Mouse (Mus musculus) midbrain, embryonic 16.5 days (tissue): ENCODE data around the gene Wnt7b. TPM values are rescaled to one million over a fixed set of nuclear protein-coding genes. Genes with fewer than 3 reads are reported as not detected.

Experiments
- ATAC-seq: fragments of 200-750 bp; cut with Nextera tagmentation; 2 replicates; pipeline ENCODE4 v1.8.0; 2017; ENCODE audit warnings: moderate TSS enrichment
- H3K27ac ChIP-seq: fragments of 300-500 bp; sonication (generic); 2 replicates; pipeline ENCODE4 v1.5.1; 2014; ENCODE audit warnings: mild to moderate bottlenecking, low read length, mixed read lengths
- H3K27me3 ChIP-seq: fragments of 300-500 bp; sonication (generic); 2 replicates; pipeline ENCODE4 v1.6.1; 2014; ENCODE audit warnings: low read depth, low read length, mixed read lengths; ENCODE audit not compliant: control insufficient read depth, insufficient read depth
- H3K36me3 ChIP-seq: fragments of 300-500 bp; sonication (generic); 2 replicates; pipeline ENCODE4 v1.6.1; 2014; ENCODE audit warnings: mild to moderate bottlenecking, low read length, moderate library complexity, mixed read lengths; ENCODE audit not compliant: control insufficient read depth, insufficient read depth
- H3K4me1 ChIP-seq: fragments of 300-500 bp; sonication (generic); 2 replicates; pipeline ENCODE4 v1.6.1; 2014; ENCODE audit warnings: mild to moderate bottlenecking, low read length, mixed read lengths; ENCODE audit not compliant: control insufficient read depth, insufficient read depth
- H3K4me2 ChIP-seq: fragments of 300-500 bp; sonication (generic); 2 replicates; pipeline ENCODE4 v1.6.1; 2014; ENCODE audit warnings: mild to moderate bottlenecking, low read length, mixed read lengths
- H3K4me3 ChIP-seq: fragments of 300-500 bp; sonication (generic); 2 replicates; pipeline ENCODE4 v1.5.1; 2014; ENCODE audit warnings: low read depth, mild to moderate bottlenecking, low read length, moderate library complexity, mixed read lengths
- H3K9ac ChIP-seq: fragments of 300-500 bp; sonication (generic); 2 replicates; pipeline ENCODE4 v1.6.1; 2014; ENCODE audit warnings: low read depth, low read length, mixed read lengths
- H3K9me3 ChIP-seq: fragments of 300-500 bp; sonication (generic); replicated peaks from 2 replicates; pipeline ENCODE4 v1.6.1; 2014; ENCODE audit warnings: mild to moderate bottlenecking, low read length, mixed read lengths; ENCODE audit not compliant: control insufficient read depth, poor library complexity, severe bottlenecking
- WGBS: fragments of 180-500 bp; shearing (Covaris S2); extraction: QIAGEN DNeasy Blood & Tissue Kit; methylation state at CpG from one replicate; pipeline ENCODE4 v1.1.7; 2014; 5-methylcytosine and 5-hydroxymethylcytosine counted together
- polyA plus RNA-seq: library from polyadenylated mRNA; unstranded; fragments of >200 nt; fragmentation: Nextera tagmentation; extraction: Ambion mirVana; gene quantifications from 2 replicates; pipeline ENCODE4 v1.2.1, GENCODE M21; 2015

Gene Wnt7b
- polyA plus RNA-seq, 1 experiment from 2014 or later: 25.3 TPM

DNA sequence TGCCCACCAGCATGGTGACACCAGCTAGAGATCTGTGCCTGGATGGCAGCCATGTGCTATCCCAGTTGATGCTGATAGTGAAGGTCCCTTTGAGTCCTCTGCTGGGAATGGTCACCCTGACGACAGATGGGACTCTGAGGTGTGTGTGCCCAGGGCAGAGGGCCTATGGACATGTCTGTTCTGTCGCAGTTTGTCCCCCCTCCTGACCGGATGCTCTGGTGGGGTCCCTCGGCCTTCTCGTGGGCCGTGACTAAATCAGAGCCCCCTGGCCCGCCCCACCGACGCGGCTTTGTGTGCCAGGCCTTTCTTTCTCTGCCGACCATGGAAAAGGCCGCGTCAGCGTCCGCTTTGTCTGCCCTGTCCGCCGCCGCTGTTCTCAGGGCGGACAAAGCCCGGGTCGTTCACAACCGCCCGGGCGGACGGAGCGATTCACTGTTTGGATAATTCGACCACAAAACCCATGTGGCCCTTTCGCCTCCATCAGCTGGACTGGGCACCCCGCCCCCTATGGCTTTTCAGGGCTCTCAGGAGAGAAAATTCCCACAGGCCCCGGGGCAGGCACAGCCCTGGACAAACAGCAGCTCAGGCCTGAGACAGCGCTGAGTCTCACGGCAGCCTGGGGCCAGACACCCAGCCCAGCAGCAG, 74.8 kb downstream of the Wnt7b start:
- H3K4me2 ChIP-seq: no peak overlapping the region
- H3K27ac ChIP-seq: no peak overlapping the region
- no peaks in the 10 kb centered on the region for H3K9me3 ChIP-seq
- no peaks in the 10 kb centered on the region; the same call in 1 of the 2 replicates for H3K4me1 ChIP-seq
- no peak overlapping the region for H3K9ac ChIP-seq
- no peaks in the 10 kb centered on the region for H3K36me3 ChIP-seq
- peak; percentile 33; the same call in 1 of the 2 replicates for ATAC-seq
- no peaks in the 10 kb centered on the region for H3K27me3 ChIP-seq
- H3K4me3 ChIP-seq: no peak overlapping the region
- 16% methylated on average over 32 of the region's 32 CpGs for WGBS

DNA sequence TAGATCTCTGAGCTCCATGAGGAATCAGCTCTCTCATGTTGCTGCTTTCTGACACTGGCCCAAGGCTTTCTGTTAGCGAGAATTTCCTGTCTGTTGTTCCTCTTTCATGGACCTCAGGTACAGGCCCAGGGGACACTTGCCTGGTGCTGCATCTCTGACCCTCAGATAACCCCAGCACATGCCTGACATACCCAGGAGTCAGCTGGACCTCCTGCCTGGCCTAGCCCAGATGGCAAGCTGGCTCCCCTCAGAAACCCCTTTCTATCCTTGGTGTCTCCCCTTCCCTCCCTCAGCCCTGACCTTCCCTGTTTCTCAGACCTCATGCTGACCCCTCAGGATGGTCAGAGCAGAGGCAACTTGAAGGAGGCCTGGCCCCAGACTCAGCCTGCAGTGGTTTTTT, 75.6 kb downstream of the Wnt7b start:
- no peak overlapping the region for H3K9ac ChIP-seq
- no peak for ATAC-seq
- WGBS: 73% methylated on average over 1 of the region's 1 CpGs

DNA sequence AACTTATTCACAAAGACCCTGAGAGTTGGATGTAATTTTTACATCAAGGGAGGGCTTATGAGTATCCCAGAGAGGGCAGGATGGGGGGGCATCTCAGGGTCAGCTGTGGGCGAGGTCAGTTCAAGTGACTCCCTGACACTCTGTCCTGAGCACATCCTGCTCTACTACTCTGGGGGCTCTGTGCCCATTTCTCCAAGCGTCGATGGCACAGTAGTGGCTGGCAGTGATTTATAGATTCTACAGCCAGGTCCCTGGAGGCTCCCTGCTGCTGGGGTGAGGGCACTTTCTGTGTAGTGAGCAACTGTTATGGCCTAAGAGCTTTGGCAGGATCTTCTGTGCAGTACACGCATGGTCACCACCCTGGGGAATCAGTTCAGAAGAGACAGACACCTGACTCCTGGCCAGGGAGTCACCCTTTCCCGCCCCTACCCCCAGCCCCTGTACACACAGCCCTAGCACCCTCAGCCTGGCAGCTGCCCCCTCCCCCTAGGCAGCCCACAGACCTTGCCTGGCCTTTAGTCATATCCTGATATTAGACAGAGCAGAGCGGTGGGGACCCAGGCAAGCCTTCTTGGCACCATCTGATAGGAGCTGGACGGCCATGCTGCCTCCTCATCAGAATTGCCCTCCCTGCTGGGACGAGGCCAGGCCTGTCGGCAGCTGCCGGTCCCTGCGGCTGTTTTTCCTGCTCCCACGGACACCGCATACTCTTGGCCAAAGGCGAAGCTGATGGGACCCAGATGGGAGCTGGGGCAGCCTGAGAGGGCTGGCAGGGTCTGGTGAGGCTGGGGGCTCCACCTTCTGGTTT, 77.0 kb downstream of the Wnt7b start:
- H3K4me3 ChIP-seq: no peak overlapping the region
- H3K9ac ChIP-seq: no peak overlapping the region
- H3K4me2 ChIP-seq: no peak overlapping the region
- no peaks in the 10 kb centered on the region for H3K36me3 ChIP-seq
- no peaks in the 10 kb centered on the region; the same call in 1 of the 2 replicates for H3K4me1 ChIP-seq
- peak; percentile 41 for ATAC-seq
- WGBS: 59% methylated on average over 14 of the region's 14 CpGs
- no peaks in the 10 kb centered on the region for H3K9me3 ChIP-seq
- no peak overlapping the region for H3K27ac ChIP-seq
- no peaks in the 10 kb centered on the region for H3K27me3 ChIP-seq

More for the DNA sequence above, 75.6 kb downstream of the Wnt7b start:
- no peaks in the 10 kb centered on the region for H3K27me3 ChIP-seq
- H3K27ac ChIP-seq: no peak overlapping the region
- no peak overlapping the region for H3K4me2 ChIP-seq
- no peaks in the 10 kb centered on the region; the same call in 1 of the 2 replicates for H3K4me1 ChIP-seq
- no peak overlapping the region for H3K4me3 ChIP-seq
- H3K36me3 ChIP-seq: no peaks in the 10 kb centered on the region
- no peaks in the 10 kb centered on the region for H3K9me3 ChIP-seq

DNA sequence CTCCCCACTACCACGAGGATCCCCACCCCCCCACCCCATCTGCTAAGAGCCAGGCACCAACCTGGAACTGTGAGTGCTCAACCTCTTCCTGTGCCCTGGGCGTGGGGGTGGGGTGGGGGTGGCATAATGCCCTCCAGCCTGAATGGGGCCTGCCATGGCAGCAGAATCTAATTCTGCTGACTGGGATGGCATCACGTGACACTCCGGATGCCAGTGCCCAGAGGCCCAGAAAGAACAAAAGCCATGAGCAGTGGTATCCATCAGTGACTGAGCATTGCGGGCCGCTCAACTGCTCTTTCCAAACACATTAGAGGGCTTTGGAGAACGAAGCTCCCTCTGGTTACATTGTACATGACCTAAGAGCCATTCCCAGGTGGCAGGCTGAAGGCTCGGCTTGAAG, 79.1 kb downstream of the Wnt7b start, which contains the start of gene 7530416G11Rik:
Gene 7530416G11Rik (minus strand): TSS at position 101 of the 400 bp plus-strand sequence.
- H3K27ac ChIP-seq: no peak within 1 kb of the TSS
- H3K4me3 ChIP-seq: no peak within 1 kb of the TSS
- no peak for ATAC-seq
- no peaks in the 10 kb centered on the region for H3K27me3 ChIP-seq
- no peaks in the 10 kb centered on the region for H3K9me3 ChIP-seq
- no peaks in the 10 kb centered on the region for H3K36me3 ChIP-seq
- no peaks in the 10 kb centered on the region; the same call in 1 of the 2 replicates for H3K4me1 ChIP-seq
- no peak within 1 kb of the TSS for H3K9ac ChIP-seq
- no peak within 1 kb of the TSS for H3K4me2 ChIP-seq
- WGBS: 90% methylated on average over 8 of the region's 8 CpGs

GRCm38 (mm10) chr15:85500267-85500666, 82.0 kb downstream of the Wnt7b start:
- Histone ChIP-seq H3K4me2 (no peak overlapping the region), H3K27me3 (no peaks in the 10 kb centered on the region), H3K4me1 (no peaks in the 10 kb centered on the region), H3K9ac (no peak overlapping the region), H3K4me3 (no peak overlapping the region), H3K27ac (no peak overlapping the region), H3K36me3 (no peaks in the 10 kb centered on the region), H3K9me3 (no peaks in the 10 kb centered on the region)
- 83% methylated on average over 10 of the region's 10 CpGs for WGBS
- ATAC-seq: no peak

- no peak overlapping the region for H3K27ac ChIP-seq
- H3K27me3 ChIP-seq: no peaks in the 10 kb centered on the region
- peaks cover 10% of the 10 kb centered on the region for H3K4me1 ChIP-seq
- H3K4me3 ChIP-seq: no peak overlapping the region
- no peak overlapping the region for H3K4me2 ChIP-seq
- no peak overlapping the region for H3K9ac ChIP-seq
- ATAC-seq: peak; percentile 61; the same call in 1 of the 2 replicates
- H3K36me3 ChIP-seq: no peaks in the 10 kb centered on the region
- no peaks in the 10 kb centered on the region for H3K9me3 ChIP-seq
- WGBS: 9% methylated on average over 10 of the region's 10 CpGs
Measured at GRCm38 (mm10) chr15:85497981-85498475, 84.2 kb downstream of the Wnt7b start.

- no peak for ATAC-seq
- Histone ChIP-seq H3K4me1 (peaks cover 10% of the 10 kb centered on the region), H3K9me3 (no peaks in the 10 kb centered on the region), H3K4me2 (no peak overlapping the region), H3K27ac (no peak overlapping the region), H3K27me3 (no peaks in the 10 kb centered on the region), H3K9ac (no peak overlapping the region), H3K4me3 (no peak overlapping the region), H3K36me3 (no peaks in the 10 kb centered on the region)
- 80% methylated on average over 4 of the region's 4 CpGs for WGBS
Measured at GRCm38 (mm10) chr15:85497548-85497947, 84.7 kb downstream of the Wnt7b start.

DNA sequence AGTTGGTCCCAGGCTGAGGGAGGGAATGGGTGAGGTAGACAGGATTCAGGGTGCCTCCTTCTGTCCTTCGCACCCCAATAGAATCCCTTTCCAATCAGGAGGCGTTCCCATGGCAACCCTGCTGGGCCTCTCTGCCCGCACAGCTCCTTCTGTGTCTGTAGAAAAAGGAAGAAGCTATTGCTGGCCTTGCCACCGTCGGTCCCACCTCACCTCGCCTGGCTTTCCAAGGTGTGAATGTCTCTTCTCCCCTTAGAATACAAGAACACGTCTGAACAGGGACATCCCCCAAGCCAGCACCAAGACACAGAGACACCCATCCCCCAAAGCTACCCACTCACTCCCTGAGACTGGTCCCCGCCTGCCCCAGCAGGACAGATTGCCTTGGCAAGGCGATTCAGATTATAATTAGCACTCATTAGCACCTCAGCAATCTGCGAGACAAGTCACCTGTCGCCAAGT, 88.1 kb downstream of the Wnt7b start:
- no peak overlapping the region for H3K4me2 ChIP-seq
- WGBS: 6% methylated on average over 11 of the region's 11 CpGs
- no peaks in the 10 kb centered on the region for H3K36me3 ChIP-seq
- H3K4me3 ChIP-seq: no peak overlapping the region
- H3K9me3 ChIP-seq: no peaks in the 10 kb centered on the region
- H3K27me3 ChIP-seq: no peaks in the 10 kb centered on the region
- H3K27ac ChIP-seq: peak overlapping the region; percentile 35; the same call in 1 of the 2 replicates
- H3K9ac ChIP-seq: no peak overlapping the region
- H3K4me1 ChIP-seq: peaks cover 15% of the 10 kb centered on the region
- ATAC-seq: peak; percentile 74; the same call in 1 of the 2 replicates

DNA sequence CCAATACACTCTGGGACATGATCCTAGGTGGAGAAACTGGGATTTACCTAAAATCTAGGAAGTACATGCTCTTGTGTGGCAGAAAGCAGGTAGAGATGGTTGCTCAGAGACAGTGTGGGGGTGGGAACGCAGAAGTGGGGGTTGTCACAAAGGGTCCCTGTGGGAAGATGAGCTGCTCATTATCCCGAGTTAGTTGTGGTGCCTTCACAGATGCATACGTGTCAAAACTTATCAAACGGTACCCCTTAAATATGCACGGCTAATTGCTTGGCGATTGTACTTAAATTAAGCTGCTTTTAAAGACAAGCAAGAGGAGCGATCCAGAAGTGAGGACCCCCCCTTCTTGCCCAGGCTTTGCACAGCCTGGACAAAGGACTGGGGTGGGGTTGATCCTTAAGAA, 92.5 kb downstream of the Wnt7b start:
- ATAC-seq: no peak
- H3K9me3 ChIP-seq: peaks cover 4% of the 10 kb centered on the region
- no peaks in the 10 kb centered on the region for H3K27me3 ChIP-seq
- peaks cover 15% of the 10 kb centered on the region for H3K4me1 ChIP-seq
- no peak overlapping the region for H3K4me3 ChIP-seq
- no peak overlapping the region for H3K27ac ChIP-seq
- H3K4me2 ChIP-seq: no peak overlapping the region
- no peak overlapping the region for H3K9ac ChIP-seq
- WGBS: 36% methylated on average over 7 of the region's 7 CpGs
- H3K36me3 ChIP-seq: no peaks in the 10 kb centered on the region
